Mouse (Mus musculus) WW6 (cell line): ENCODE data around the gene Zfp768.

Experiments
- DNase-seq: peaks from one replicate; pipeline ENCODE4 v3.0.0-alpha.2; 2013; ENCODE audit warnings: low read depth, low spot score

Gene Zfp768

DNA sequence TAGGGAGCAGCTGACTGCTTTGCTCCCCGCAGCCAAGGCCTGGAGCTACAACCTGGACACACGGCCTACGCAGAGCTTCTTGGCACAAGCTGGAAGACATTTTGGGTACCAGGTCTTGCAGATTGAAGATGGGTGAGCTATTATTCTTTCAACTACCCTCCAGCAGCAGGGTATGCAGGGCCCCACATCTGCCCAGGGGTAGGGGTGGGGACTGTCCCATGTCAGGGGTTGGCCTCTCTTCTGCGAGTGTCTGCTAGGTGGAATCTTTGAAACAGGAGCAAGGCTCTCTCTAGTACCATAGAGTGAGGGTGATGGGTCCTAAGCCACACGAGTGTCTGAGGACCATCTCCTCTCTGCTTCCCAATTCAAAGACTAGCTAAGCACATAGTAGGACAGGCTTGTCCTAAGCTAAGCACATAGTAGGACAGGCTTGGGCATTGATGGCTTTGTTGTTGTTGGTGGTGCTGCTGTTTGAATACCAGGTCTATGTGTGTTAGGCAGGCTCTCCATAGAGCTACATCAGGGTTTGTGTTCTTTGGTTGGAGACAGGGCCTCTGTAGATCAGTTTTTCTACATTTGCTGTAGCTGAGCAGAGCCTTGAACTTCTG lies 47.7 kb downstream of the Zfp768 start:
- no peak for DNase-seq

DNA sequence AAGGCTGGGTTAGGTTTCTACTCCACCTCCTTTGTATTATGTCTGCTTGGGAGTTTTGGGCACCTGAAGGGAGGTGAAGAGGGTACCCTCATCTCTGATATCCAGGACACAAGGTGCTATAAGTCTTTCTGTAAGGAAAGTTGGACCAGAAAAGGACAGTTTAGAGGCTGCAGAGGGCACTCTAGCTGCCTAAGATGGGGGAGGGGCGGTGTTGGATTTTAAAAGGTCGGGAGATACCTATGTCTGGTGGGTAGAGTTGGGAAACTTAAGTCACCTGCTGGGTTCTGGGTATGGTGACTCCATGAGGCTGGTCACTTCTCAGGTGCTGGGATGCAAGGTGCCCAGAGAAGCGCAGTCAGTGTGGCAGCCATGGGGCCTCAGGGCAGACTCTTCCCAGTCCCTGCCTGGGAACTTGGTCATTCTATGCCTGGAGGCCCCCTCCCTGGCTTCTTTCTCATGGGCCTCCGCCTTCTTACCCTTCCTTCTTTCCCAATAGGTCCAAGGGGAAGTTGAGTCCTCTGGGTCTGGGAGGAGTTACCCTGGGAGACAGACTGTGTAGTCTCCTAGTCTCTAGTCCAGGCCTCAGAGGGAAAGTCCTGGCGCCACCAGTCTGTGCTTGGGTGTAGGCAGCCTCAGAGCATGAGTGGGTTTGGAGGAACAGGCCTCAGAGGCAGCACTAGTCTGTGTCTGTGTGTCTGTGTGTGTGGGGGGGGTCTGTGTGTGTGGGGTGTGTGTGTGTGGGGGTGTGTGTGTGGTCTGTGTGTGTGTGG lies 48.4 kb downstream of the Zfp768 start:
- DNase-seq = no peak

DNA sequence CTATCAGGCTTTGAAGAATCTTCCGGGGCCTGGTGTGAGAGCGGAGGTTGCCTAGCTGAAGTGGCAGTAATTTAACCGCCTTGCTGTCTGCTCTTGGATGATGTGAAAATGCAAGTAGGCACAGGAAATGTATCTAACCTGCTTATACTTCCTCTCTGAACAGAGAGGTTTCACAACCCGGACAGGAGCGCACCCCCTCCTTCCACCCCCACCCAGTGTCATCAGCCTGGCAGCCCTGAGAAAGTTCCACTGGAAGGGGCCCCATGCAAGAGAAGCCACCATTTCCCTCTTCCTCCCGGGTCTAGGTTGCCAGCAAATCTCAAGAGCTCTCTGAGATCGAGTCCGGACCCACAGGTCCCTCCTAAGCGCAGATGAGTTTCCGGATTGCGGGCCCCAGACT lies 49.3 kb downstream of the Zfp768 start, which contains the start of gene Itgal:
Gene Itgal, plus strand, starts transcription at position 163 of the 400 bp plus-strand sequence.
- no peak for DNase-seq
